Mouse (Mus musculus): Measurements from ENCODE around the gene Rapgefl1. TPM values are rescaled to one million over a fixed set of nuclear protein-coding genes. Genes with fewer than 3 reads are reported as not detected.

The Rapgefl1 gene
- polyA plus RNA-seq, 1 experiment from 2014 or later = 9.2 TPM

DNA sequence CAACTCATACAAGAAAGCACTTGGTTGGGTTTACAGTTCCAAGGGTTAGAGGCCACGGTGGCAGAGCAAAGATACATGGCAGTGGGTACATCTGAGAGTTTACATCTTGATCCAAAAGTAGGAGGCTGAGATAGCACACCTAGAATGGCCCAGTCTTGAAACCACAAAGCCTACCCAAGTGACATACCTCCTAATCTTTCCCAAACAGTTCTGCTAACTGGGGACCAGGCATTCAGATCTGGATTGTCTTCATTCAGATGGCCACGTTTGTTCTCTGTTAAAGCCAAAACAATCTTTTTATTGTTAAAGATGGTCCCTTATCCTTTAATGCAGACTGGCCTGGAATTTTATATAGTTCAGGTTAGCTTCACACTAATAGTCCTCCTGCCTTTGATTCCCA lies 8.7 kb upstream of the Rapgefl1 start:
- WGBS = 86% methylated on average over 2 of the region's 2 CpGs
- no peak overlapping the region for H3K9ac ChIP-seq

DNA sequence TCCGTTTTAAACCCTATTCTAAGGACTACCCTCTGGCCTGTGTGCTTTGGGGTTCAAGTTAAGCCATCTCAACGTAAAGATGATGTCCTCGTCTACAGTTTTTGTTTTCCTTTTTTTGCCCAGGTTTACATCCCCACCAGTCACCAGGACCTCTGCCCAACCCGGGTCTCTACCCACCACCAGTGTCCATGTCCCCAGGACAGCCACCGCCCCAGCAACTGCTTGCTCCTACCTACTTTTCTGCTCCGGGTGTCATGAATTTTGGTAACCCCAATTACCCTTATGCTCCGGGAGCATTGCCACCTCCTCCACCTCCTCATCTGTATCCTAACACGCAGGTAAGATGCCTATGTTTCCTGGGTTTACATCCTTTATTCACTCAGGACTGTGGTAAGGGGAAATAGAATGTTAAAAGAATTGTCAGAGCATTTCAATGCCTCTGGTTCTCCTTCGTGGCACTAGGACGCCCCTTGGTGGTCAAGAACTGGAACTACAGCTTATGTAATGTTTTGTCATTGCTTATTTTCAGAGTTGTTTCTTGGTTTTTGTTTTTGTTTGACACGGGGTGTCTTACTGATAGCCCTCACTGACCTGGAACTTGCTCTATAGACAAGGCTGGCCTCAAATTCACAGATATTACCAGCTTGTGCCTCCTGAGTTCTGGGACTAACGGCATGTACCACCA lies 7.4 kb upstream of the Rapgefl1 start:
- H3K27me3 ChIP-seq (replicated peaks) = no peaks in the 10 kb centered on the region
- H3K27ac ChIP-seq = no peak overlapping the region
- no peak overlapping the region for H3K4me3 ChIP-seq
- WGBS = 72% methylated on average over 12 of the region's 12 CpGs
- ATAC-seq (replicated peaks) = no peak
- peaks cover 54% of the 10 kb centered on the region for H3K36me3 ChIP-seq (replicated peaks)
- no peaks in the 10 kb centered on the region for H3K9me3 ChIP-seq
- no peak overlapping the region for H3K9ac ChIP-seq
- H3K4me1 ChIP-seq = no peaks in the 10 kb centered on the region
- no peak overlapping the region for H3K4me2 ChIP-seq

More for the DNA sequence above, 8.7 kb upstream of the Rapgefl1 start:
- no peak overlapping the region for H3K27ac ChIP-seq
- H3K4me3 ChIP-seq = no peak overlapping the region
- no peak for ATAC-seq (replicated peaks)
- no peak overlapping the region for H3K4me2 ChIP-seq
- peaks cover 54% of the 10 kb centered on the region for H3K36me3 ChIP-seq (replicated peaks)
- no peaks in the 10 kb centered on the region for H3K4me1 ChIP-seq
- no peaks in the 10 kb centered on the region for H3K27me3 ChIP-seq (replicated peaks)
- no peaks in the 10 kb centered on the region for H3K9me3 ChIP-seq

DNA sequence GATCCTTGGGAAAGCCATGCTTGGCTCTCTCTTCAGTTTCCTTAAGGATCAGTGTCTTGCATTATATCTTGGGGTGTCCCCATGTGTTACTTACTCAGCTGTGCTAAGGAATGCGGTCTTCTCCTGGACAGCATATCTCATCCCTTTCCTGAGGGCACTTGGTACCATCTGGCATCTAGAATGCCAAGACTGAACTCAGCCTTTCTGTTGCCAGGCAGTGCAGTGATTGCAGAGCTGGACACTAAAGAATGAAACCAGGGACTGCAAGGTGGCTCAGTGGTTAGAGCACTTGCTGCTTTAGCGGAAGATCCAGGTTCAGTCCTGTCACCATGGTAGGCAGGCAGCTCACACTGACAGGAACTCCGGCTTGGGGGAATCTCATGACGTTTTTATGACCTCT lies 6.7 kb upstream of the Rapgefl1 start:
- H3K4me1 ChIP-seq = peaks cover 1% of the 10 kb centered on the region; the same call in 1 of the 2 replicates
- no peaks in the 10 kb centered on the region for H3K27me3 ChIP-seq (replicated peaks)
- H3K27ac ChIP-seq = no peak overlapping the region
- ATAC-seq (replicated peaks) = no peak
- no peak overlapping the region for H3K9ac ChIP-seq
- 83% methylated on average over 4 of the region's 4 CpGs for WGBS
- no peak overlapping the region for H3K4me2 ChIP-seq
- no peak overlapping the region for H3K4me3 ChIP-seq
- peaks cover 54% of the 10 kb centered on the region for H3K36me3 ChIP-seq (replicated peaks)
- H3K9me3 ChIP-seq = no peaks in the 10 kb centered on the region

DNA sequence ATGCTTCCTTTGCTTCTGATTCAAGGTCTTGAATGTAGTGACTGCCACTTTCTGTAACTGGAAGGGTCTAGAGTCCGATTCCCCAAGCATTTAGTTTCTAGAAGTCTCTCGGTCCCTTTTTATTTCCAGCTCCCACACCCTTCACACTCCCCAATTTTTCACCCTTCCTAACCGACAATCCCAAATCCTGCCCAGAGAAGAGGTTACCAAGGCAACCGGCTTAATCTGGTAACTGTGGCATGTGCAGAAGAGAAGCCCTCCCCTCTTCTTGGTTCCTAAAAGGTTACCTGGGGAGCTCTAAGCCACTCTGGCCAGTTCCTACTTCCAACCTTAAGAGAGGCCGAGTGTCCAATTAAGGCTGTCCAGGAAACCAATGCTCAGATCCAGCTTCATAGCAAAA lies 1.3 kb upstream of the Rapgefl1 start:
- ATAC-seq (replicated peaks) = no peak
- Histone ChIP-seq H3K36me3 (replicated peaks) (peaks cover 26% of the 10 kb centered on the region), H3K4me2 (no peak overlapping the region), H3K9me3 (no peaks in the 10 kb centered on the region), H3K4me3 (no peak overlapping the region), H3K4me1 (peaks cover 28% of the 10 kb centered on the region), H3K9ac (no peak overlapping the region), H3K27me3 (replicated peaks) (no peaks in the 10 kb centered on the region), H3K27ac (no peak overlapping the region)
- WGBS = 16% methylated on average over 5 of the region's 5 CpGs

DNA sequence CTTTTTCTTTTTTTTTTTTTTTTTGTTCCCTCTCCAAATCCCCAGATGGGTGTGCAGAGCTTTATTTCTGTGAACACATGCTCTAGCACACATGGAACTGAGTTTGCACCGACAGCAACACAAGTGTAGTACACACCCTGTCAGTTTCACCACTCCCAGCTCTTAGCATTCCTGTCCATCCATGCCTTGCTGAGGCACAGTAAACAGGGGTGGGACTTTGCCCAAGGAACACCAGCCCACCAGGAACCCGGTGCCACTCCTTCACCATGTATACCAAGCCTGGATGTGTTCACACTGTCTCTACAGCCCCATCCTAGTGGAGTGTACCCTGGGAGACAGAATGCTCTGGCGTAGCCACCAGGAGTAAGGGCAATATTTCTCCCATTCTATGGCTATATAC lies 860 bp upstream of the Rapgefl1 start:
- H3K9ac ChIP-seq = no peak overlapping the region
- no peak for ATAC-seq (replicated peaks)
- H3K36me3 ChIP-seq (replicated peaks) = peaks cover 26% of the 10 kb centered on the region
- no peaks in the 10 kb centered on the region for H3K9me3 ChIP-seq
- WGBS = 55% methylated on average over 3 of the region's 3 CpGs
- no peaks in the 10 kb centered on the region for H3K27me3 ChIP-seq (replicated peaks)
- peaks cover 28% of the 10 kb centered on the region for H3K4me1 ChIP-seq
- H3K4me2 ChIP-seq = no peak overlapping the region; the same call in 1 of the 2 replicates
- no peak overlapping the region for H3K27ac ChIP-seq
- no peak overlapping the region for H3K4me3 ChIP-seq

DNA sequence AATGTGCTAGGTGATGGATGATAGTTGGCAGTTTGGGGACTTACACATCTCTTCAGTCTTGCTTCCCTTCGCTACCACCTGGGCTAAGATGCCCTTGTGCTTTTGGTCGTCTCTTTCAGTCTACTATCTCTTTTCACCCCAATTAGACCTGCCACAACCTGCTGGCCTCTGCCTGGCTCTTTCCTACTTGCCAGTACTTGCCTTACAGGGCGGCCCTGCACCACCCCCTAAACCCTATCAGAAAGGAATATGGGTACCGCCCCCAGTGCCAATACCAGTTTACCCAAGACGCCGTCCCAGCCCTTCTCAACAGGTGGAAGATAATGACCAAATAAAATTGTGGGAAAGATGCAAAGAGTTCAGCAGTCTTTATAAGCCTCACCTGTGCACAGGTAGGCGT lies 457 bp upstream of the Rapgefl1 start:
- Histone ChIP-seq H3K4me3 (peak overlapping the region; percentile 59), H3K36me3 (replicated peaks) (peaks cover 24% of the 10 kb centered on the region), H3K27me3 (replicated peaks) (no peaks in the 10 kb centered on the region), H3K27ac (no peak overlapping the region), H3K9me3 (no peaks in the 10 kb centered on the region), H3K4me2 (peak overlapping the region; percentile 85), H3K9ac (no peak overlapping the region), H3K4me1 (peaks cover 28% of the 10 kb centered on the region)
- ATAC-seq (replicated peaks) = peak; percentile 9; the same call in 1 of the 2 replicates
- WGBS = 39% methylated on average over 7 of the region's 7 CpGs

DNA sequence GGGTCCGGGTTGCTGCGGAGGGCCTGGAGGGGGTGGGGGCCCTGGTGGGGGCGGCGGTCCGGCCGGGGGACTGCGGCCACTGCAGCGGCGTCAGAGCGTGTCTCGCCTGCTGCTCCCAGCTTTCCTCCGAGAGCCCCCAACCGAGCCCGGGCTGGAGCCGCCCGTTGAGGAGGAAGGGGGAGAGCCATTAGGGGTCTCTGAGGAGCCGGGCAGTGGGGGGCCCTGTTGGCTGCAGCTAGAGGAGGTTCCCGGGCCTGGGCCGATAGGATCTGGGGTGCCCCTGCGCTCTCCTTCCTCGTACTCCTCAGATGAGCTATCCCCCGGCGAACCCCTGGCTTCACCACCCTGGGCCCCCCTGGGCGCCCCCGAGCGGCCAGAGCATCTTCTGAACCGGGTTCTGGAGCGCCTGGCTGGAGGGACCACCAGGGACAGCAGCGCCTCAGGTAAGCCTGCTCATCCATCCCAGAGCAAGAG lies 683 bp downstream of the Rapgefl1 start:
- Histone ChIP-seq H3K4me3 (peak overlapping the region; percentile 59), H3K9me3 (no peaks in the 10 kb centered on the region), H3K4me2 (peak overlapping the region; percentile 85), H3K4me1 (peaks cover 28% of the 10 kb centered on the region), H3K9ac (peak overlapping the region; percentile 70), H3K27ac (no peak overlapping the region), H3K27me3 (replicated peaks) (no peaks in the 10 kb centered on the region), H3K36me3 (replicated peaks) (peaks cover 13% of the 10 kb centered on the region)
- WGBS = under 1% methylated on average over 27 of the region's 29 CpGs
- peak; percentile 54 for ATAC-seq (replicated peaks)

DNA sequence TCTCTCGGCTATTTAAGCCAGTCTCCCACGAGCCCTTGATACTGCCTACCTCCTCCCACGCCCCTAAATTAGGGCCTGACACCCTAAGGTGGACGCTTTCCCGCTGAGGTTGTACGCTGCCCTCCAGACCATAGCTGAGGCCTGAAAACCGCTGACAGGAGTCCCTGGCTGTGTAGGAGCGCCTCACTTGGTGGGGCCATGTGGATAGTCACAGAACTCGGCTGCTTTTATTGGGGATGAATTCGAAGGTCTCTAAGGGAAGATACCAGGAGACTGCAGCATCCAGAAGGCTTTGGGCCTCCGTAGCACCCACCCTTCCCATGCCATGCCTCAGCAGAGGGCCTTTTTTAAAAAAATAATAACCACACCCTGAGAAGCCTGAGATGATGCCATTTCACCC lies 1.3 kb downstream of the Rapgefl1 start:
- Histone ChIP-seq H3K4me1 (peaks cover 28% of the 10 kb centered on the region), H3K27ac (no peak overlapping the region), H3K27me3 (replicated peaks) (no peaks in the 10 kb centered on the region), H3K4me2 (peak overlapping the region; percentile 85), H3K9ac (peak overlapping the region; percentile 70; the same call in 1 of the 2 replicates), H3K4me3 (peak overlapping the region; percentile 59), H3K9me3 (no peaks in the 10 kb centered on the region), H3K36me3 (replicated peaks) (peaks cover 6% of the 10 kb centered on the region)
- 47% methylated on average over 11 of the region's 11 CpGs for WGBS
- no peak for ATAC-seq (replicated peaks)

DNA sequence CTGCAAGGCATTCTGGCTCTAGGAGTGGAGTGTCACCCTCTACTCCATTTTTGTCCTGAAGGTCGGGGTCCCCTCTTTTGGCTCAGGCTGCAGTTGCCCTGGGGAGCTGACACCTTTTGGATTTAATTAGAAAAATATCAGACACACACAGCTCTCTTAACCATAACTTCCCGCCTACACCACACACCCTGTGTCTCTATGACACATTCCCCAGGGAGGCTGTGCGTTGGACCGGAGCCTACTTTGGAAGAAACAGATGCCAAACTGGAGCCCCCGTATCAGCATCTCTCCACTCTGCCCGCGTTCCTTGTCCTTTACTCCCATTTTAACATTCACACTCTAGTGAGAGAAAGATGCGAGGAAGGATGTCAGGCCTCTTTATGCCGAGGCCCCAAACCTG lies 1.9 kb downstream of the Rapgefl1 start:
- 67% methylated on average over 9 of the region's 9 CpGs for WGBS
- no peak overlapping the region for H3K27ac ChIP-seq
- H3K9ac ChIP-seq = no peak overlapping the region
- no peaks in the 10 kb centered on the region for H3K9me3 ChIP-seq
- peak overlapping the region; percentile 85 for H3K4me2 ChIP-seq
- no peaks in the 10 kb centered on the region for H3K27me3 ChIP-seq (replicated peaks)
- no peak for ATAC-seq (replicated peaks)
- H3K4me1 ChIP-seq = peaks cover 28% of the 10 kb centered on the region
- 0 out of 2 replicates have a peak, but pooled peaks cover under 1% of the 10 kb centered on the region for H3K36me3 ChIP-seq (replicated peaks)
- H3K4me3 ChIP-seq = no peak overlapping the region

DNA sequence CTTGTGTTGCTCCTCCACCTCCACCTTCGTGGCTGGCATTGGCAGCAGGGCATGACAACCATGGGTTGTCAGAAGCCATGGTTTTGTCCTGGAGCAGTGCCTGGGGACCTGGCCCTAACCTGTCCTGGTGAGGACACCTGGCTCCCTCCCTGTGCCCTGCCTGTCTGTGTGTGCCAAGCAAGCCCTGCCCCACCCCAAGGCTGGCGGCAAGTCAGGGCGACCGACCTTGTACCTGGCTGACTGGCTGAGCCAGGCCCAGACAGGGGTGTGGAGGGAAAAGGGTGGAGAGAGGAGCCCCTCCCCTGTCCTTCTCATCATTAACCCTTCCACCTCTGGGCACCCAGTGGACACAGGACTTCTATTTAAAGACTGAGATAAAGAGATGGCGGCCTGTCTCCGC lies 2.8 kb downstream of the Rapgefl1 start:
- WGBS = 61% methylated on average over 6 of the region's 6 CpGs
- H3K36me3 ChIP-seq (replicated peaks) = no peaks in the 10 kb centered on the region
- peaks cover 28% of the 10 kb centered on the region for H3K4me1 ChIP-seq
- H3K9me3 ChIP-seq = no peaks in the 10 kb centered on the region
- H3K4me2 ChIP-seq = no peak overlapping the region
- no peaks in the 10 kb centered on the region for H3K27me3 ChIP-seq (replicated peaks)
- H3K27ac ChIP-seq = no peak overlapping the region
- H3K4me3 ChIP-seq = no peak overlapping the region
- H3K9ac ChIP-seq = no peak overlapping the region
- ATAC-seq (replicated peaks) = no peak

DNA sequence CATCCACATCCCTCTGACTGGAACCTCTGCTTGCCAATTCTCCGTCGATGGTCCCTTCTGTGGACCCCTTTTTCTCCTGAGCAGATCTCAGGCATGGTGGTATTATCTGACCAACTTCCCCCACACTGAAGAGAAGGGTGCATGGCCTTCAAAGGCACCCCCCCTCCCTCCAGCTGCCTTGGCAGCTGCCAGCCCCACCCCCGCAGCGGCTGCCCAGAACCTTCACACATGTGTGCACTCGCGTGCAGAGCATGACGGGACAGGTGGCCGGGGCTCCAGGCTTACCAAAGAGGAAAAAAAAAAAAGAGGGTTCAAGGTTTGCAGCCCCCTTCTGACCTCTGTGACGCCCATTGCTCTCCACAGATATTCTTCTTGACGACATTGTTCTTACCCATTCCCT lies 3.3 kb downstream of the Rapgefl1 start:
- Histone ChIP-seq H3K36me3 (replicated peaks) (no peaks in the 10 kb centered on the region), H3K4me2 (no peak overlapping the region), H3K4me1 (peaks cover 27% of the 10 kb centered on the region), H3K27me3 (replicated peaks) (no peaks in the 10 kb centered on the region), H3K4me3 (no peak overlapping the region), H3K9ac (no peak overlapping the region), H3K9me3 (no peaks in the 10 kb centered on the region), H3K27ac (no peak overlapping the region)
- no peak for ATAC-seq (replicated peaks)
- WGBS = 72% methylated on average over 10 of the region's 10 CpGs

DNA sequence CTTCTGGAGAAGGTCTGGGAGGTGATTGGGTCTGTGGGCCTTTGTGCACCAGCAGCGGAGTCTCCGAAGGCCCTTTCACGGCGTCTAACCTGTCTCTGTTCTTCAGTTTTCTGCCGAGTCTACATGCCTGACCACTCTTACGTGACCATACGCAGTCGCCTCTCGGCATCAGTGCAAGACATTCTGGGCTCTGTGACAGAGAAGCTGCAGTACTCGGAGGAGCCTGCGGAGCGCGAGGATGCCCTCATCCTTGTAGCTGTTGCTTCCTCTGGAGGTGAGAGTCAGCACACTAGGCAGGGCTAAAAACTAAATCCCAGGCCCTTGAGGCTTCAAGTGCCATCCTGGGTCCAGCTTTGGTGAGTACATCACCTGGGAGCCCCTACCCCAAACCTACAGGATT lies 9.4 kb downstream of the Rapgefl1 start:
- Histone ChIP-seq H3K36me3 (replicated peaks) (no peaks in the 10 kb centered on the region), H3K9me3 (no peaks in the 10 kb centered on the region), H3K9ac (no peak overlapping the region), H3K27me3 (replicated peaks) (no peaks in the 10 kb centered on the region), H3K4me2 (no peak overlapping the region), H3K27ac (no peak overlapping the region), H3K4me1 (peaks cover 19% of the 10 kb centered on the region), H3K4me3 (no peak overlapping the region)
- no peak for ATAC-seq (replicated peaks)
- 54% methylated on average over 13 of the region's 13 CpGs for WGBS

Measured in midbrain, embryonic 15.5 days (tissue).